Mouse (Mus musculus): ENCODE results near the gene Pcsk5.

Pcsk5 gene

DNA sequence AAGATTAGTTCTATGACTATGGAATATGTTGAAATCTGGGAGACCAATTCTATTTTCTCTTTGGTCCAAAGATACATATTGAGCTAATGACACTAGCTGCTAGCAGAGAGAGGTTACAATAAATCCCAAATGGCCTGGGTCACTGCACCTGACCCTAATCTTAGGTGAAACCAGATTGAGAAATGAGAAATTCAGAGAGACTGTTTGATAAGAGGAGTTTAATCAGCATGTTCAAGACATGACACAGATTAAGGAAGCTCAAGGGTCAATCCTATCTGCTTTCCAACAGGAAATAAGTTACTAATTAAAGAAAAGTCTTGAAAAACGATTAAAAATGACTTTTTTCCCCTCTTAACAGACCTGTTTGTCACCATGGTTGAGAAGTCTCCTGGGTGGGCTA, 96.0 kb downstream of the Pcsk5 start:
- no peak for DNase-seq (ENCODE audit: low spot score)

DNA sequence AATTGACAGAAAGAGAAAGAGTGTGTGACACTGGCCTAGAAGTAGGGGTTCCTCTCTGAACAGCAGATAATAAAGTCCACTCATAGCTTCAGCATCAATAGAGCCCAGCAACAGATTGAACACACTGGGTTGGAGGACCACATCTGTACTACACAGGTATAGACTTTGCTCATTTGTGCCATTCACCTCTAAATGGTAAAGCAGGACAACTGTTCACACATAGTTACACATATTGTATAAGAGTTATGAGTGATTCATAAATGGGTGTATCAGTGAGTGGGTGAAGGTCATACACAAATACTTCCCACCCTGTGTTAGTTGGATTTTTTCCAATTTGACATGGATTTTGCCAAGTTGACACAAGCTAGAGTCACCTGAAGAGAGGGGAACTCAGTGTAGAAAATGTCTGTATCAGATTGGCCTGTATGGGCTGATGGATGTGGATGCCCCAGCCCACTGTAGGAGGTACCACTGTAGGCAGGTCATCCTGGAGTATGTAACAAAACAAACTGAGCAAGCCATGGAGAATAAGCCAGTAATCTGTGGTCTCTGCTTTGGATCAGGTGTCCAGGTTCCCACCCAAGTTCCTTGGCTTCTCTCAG, 104.7 kb downstream of the Pcsk5 start:
- no peak for DNase-seq (ENCODE audit: low spot score)

GRCm38 (mm10) chr19:17717066-17717465, 120.4 kb downstream of the Pcsk5 start:
- no peak for DNase-seq (ENCODE audit: low spot score)

- DNase-seq (ENCODE audit: low spot score), result no peak
These were observed 122.0 kb downstream of the Pcsk5 start for GRCm38 (mm10) chr19:17715281-17715955.

DNA sequence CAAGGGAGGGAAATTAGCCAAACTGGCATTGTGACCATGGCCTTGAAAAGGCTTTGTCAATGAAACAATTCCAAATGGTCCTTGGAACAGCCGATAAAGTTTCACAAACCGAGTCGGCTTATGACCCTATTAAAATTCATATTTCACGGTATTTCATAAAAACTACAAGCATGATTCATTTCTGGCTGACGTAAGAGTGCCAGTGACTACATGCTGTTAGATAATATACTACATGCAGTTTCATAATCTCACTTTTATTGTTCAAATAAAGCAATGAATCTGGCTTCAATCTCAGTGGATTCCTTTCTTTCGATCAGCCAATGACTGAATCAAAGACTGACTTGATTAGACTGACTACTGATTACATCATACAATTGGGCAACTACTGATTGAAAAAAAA, 145.8 kb downstream of the Pcsk5 start:
- no peak for DNase-seq (ENCODE audit: low spot score)

DNA sequence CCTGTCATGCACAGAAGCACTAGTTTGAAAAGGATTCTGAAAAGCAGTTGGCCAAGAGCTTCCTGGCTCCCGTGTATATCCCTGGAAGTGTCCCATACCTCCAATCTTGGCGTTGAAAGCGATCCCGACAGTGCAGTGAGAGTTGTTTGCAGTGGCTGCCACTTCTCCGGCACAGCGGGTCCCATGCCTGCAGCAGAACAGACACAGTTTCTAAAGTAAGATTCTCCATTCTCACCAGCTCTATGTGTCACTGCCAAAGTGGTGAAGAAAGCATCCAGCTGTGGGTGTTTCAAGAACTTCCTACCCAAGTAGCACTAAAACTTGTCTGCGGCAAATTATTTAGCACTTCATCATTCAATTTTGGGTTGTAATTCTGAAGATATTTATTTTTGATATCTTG, 159.1 kb downstream of the Pcsk5 start:
- DNase-seq (ENCODE audit: low spot score), result no peak

DNA sequence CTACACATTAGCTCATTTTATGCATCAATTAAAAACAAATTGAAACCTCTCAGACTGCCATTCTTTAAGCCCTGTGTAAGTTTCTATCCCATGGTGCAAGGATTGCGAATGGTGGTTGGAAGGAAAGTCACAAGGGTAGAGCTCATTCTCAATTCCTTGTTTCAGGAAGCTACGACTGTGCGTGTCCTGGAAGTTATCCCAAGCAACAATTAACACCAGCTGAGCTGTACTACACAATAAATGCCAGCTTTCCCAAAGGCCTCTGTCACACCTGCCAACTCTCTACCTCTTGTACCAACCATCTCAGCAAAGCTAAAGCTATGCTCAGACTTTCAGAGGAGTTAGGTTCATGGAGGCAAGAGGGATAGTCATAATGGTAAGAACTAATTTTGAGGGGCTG, 174.8 kb downstream of the Pcsk5 start:
- no peak for DNase-seq (ENCODE audit: low spot score)

DNA sequence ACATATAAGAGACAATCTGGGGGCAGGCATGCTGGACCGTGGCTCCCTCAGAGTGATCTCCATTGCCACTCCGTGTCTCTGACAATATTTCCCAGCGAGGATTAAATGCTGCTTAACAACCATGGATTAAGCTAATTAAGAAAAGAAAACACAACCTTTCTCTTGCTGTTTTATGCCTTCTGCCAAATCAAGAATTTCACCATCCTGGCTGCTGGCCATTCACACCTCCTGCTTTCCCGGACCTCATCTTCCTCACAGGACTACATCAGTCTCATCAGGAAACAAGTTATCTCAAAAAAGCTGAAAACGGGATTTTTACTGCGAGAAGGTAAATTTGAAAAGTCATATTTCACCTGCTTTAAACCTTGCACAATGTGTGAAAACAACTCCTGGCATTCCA, 175.2 kb downstream of the Pcsk5 start:
- no peak for DNase-seq (ENCODE audit: low spot score)

DNA sequence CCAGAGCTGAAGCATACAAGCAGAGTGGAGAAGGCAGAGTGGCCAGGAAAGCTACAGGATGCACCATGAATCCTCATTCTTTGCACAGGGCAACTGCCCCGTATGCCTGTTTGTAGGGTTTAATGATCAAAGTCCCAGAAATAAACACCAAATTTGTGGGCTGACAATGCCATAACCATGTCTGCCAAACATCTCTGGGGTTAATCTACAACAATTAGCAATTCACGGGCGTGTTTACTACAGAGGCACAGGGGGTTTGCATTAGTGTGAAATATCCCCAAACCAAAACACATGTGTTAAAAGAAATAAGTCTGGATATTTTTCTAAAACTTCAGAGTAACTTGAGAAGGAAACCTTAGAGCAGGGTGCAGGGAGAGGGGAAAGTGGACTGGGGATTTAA, 178.1 kb downstream of the Pcsk5 start:
- no peak for DNase-seq (ENCODE audit: low spot score)

DNA sequence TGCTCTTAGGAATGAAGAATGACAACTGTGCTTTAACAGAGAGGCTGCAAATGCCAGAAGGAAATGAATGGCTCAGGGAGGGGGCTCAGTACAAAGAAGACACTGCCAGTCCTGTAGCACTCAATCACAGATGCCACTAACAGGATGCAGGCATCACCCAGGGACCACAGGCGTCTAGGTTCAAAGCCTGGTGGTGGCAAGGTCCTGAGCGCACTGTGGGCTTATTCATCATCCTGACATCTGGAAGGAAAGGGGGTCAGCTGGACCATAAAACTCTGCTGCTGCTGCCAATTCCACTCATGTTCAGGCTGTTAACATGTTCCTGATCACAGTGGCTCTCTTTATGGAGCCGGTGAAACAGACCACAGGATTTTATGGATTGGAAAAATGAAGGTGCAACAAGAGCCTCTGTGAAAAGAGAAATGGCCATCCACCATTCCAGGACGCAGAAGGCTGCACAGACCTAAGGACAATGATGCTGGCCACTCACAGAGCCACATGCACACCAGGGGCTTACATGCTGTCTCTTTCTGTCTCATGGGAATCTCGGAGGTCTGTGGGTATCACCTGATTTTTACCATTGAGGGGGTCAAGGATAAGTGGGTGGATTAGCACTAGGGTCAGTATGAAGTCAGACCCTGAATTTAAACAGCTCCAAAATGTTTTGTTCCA, 186.5 kb downstream of the Pcsk5 start:
- no peak for DNase-seq (ENCODE audit: low spot score)

DNA sequence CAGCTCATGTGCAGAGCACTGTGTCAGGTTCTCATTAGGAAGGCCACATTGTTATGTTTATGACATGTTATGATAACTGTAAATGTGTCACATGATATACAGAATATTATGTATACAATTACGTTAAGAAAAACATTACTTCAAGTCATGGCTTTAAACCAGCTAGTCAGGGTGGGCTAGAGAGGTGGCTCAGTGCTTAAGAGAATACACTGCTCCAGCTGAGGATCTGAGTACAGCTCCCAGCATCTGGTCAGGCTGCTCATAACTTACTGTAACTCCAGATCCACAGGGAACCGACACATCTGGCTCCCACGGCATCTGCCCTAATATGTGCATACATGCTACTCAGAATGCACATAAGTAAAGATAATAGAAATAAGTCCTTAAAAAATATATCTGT, 187.5 kb downstream of the Pcsk5 start:
- DNase-seq (ENCODE audit: low spot score), result no peak

DNA sequence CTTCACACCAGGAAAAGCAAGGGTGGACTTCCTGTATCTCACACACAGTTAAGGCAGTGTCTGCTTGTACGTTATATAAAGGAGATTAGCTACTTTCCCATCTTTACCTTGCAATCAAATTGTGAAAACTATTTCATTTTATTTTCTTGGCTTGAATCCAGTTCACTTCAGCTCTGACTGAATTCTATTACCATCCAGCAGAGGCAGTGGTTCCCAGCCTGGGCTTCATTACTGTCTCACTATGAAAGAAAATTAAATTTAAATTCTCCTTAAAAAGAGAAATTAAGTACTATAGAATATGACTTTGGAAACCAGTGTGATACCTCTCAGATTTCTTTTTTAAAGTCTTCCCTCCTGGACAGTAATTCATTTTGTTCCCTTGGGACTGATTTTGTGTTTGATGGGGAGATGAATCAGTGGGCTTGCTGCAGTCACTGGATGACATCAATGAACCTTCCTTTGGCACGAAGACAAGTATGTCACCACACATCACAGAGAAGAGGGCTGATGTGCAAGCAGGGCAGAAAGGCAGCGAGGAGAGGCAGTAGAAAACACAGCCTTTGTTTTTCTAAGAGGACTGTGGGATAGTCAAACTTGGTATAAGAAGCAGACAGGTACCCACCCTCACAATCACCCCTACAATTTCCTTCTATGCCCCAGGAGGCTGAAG, 194.2 kb downstream of the Pcsk5 start:
- no peak for DNase-seq (ENCODE audit: low spot score)

GRCm38 (mm10) chr19:17635984-17636383, 201.4 kb downstream of the Pcsk5 start:
- no peak for DNase-seq (ENCODE audit: low spot score)

DNA sequence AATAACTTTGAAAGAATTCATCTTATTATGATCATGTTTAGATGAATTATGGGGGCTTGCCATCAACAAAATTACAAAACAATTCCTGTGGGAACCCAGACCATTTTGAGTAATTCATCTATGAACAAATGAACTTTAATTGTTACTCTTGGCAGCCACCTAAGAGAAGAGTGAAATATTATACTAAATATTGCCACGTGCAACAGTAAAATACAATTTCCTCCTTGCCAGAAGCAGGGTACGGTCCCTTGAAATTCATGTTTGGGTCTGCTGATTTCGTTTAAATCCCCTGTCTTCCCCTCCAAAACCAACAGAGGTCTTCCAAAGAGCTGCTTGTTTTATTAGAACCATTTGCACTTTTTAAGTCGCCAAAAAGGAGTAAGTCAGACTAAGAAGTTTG, 221.8 kb downstream of the Pcsk5 start:
- DNase-seq (ENCODE audit: low spot score), result no peak

GRCm38 (mm10) chr19:17606510-17606909, 230.9 kb downstream of the Pcsk5 start:
- no peak for DNase-seq (ENCODE audit: low spot score)

DNA sequence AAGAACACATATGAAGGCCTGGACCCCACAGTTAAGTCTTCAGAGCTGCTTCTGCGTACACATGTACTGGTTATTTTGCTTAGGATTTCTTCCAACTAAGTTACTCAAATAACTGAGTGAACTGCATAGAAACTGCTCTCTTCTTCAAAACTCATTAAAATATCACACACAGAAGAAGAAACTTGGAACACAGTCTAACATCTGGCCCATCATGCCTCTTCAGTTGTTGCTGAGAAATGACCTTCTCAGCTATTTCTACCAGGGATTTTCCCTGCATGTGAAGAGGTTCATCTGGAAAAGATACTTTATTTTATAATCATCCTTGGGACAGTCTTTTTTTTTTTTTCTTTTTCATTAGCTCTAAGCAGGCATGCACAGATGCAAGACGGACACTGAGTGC, 231.3 kb downstream of the Pcsk5 start:
- DNase-seq (ENCODE audit: low spot score), result no peak

- DNase-seq (ENCODE audit: low spot score), result no peak
These were observed 234.1 kb downstream of the Pcsk5 start for GRCm38 (mm10) chr19:17603322-17603721.

GRCm38 (mm10) chr19:17600347-17600746, 237.1 kb downstream of the Pcsk5 start:
- DNase-seq (ENCODE audit: low spot score), result no peak

- DNase-seq (ENCODE audit: low spot score), result no peak
These were observed 244.6 kb downstream of the Pcsk5 start for GRCm38 (mm10) chr19:17592790-17593189.

- no peak for DNase-seq (ENCODE audit: low spot score)
These were observed 246.1 kb downstream of the Pcsk5 start for GRCm38 (mm10) chr19:17591335-17591734.

DNA sequence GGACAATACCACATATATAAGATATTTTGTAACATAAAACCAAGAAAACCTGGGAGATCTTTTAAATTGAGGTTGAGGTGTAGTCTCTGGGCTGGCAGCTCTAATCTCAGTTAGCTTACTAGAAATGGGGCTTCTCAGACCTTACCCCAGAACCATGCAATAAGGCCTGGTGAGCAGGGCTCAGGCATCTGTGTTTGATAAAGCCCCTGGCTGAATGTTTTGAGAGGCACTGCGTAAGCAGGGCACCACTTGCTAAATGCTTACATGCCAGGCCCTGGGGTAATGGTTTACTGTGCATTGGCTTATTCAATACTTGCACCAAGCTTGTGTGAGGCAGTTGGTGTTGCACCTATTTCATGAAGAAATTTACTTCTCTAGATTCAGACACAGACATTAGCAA, 247.1 kb downstream of the Pcsk5 start:
- no peak for DNase-seq (ENCODE audit: low spot score)

DNA sequence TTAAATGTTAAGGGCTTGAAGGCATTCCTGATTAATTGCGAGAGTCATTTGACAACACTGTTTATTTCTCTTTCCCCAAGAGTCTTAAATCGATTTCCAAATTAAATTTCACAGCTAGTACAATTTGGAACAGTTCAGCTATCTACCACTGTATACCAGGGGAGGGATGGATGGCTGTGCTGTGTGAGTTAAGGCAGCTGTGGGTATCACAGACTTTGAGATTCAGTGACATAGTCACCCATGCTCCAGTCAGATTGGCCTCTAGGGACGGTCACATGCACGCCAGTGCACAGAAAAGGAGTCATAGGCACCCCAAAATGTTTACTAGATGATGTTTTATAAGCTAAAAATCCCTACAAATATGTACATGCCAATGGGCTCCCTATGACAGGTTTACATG, 260.0 kb downstream of the Pcsk5 start:
- DNase-seq (ENCODE audit: low spot score), result no peak

- no peak for DNase-seq (ENCODE audit: low spot score)
These were observed 262.9 kb downstream of the Pcsk5 start for GRCm38 (mm10) chr19:17574564-17574963.

All from MN1 (cell line).